Mouse (Mus musculus) liver, embryonic 12.5 days (tissue): ENCODE measurements around the gene S100a11. TPM values are rescaled to one million over a fixed set of nuclear protein-coding genes. Genes with fewer than 3 reads are reported as not detected.

Source experiments
- ATAC-seq: fragments of 200-750 bp; cut with Nextera tagmentation; 2 replicates; pipeline ENCODE4 v1.8.0; 2017; ENCODE audit warnings: moderate number of reproducible peaks, mild to moderate bottlenecking, moderate library complexity
- H3K27ac ChIP-seq: fragments of 300-500 bp; sonication (generic); 2 replicates; pipeline ENCODE4 v1.5.1; 2016; ENCODE audit warnings: mild to moderate bottlenecking
- H3K27me3 ChIP-seq: fragments of 300-500 bp; sonication (generic); replicated peaks from 2 replicates; pipeline ENCODE4 v1.6.1; 2016; ENCODE audit warnings: mild to moderate bottlenecking, moderate library complexity
- H3K36me3 ChIP-seq: fragments of 300-500 bp; sonication (generic); 2 replicates; pipeline ENCODE4 v1.6.1; 2016; ENCODE audit warnings: mild to moderate bottlenecking, moderate library complexity
- H3K4me1 ChIP-seq: fragments of 300-500 bp; sonication (generic); 2 replicates; pipeline ENCODE4 v1.6.1; 2016
- H3K4me2 ChIP-seq: fragments of 300-500 bp; sonication (generic); 2 replicates; pipeline ENCODE4 v1.6.1; 2016; ENCODE audit warnings: mild to moderate bottlenecking, moderate library complexity
- H3K4me3 ChIP-seq: fragments of 300-500 bp; sonication (generic); 2 replicates; pipeline ENCODE4 v1.5.1; 2016; ENCODE audit warnings: mild to moderate bottlenecking, moderate library complexity
- H3K9ac ChIP-seq: fragments of 300-500 bp; sonication (generic); 2 replicates; pipeline ENCODE4 v1.6.1; 2016; ENCODE audit warnings: mild to moderate bottlenecking, moderate library complexity
- H3K9me3 ChIP-seq: fragments of 300-500 bp; sonication (generic); replicated peaks from 2 replicates; pipeline ENCODE4 v1.6.1; 2016; ENCODE audit warnings: mild to moderate bottlenecking, moderate library complexity
- WGBS: fragments of 180-500 bp; shearing (Covaris S2); methylation state at CpG from one replicate; pipeline ENCODE4 v1.1.7; 2016; ENCODE audit not compliant: insufficient replicate concordance; 5-methylcytosine and 5-hydroxymethylcytosine counted together
- polyA plus RNA-seq: library from polyadenylated mRNA; unstranded; fragments of >200 nt; fragmentation: Nextera tagmentation; extraction: Ambion mirVana; gene quantifications from 2 replicates; pipeline ENCODE4 v1.2.1, GENCODE M21; 2016

S100a11 gene
- polyA plus RNA-seq, 1 experiment from 2014 or later = 158 TPM

- H3K4me1 ChIP-seq = peaks cover 44% of the 10 kb centered on the region
- WGBS = 77% methylated on average over 2 of the region's 2 CpGs
- no peak for ATAC-seq
- H3K36me3 ChIP-seq = no peaks in the 10 kb centered on the region
- no peak overlapping the region for H3K4me2 ChIP-seq
- no peak overlapping the region for H3K4me3 ChIP-seq
- no peak overlapping the region for H3K9ac ChIP-seq
- H3K27me3 ChIP-seq = peaks cover 4% of the 10 kb centered on the region
- no peak overlapping the region for H3K27ac ChIP-seq
- H3K9me3 ChIP-seq = no peaks in the 10 kb centered on the region
These were observed 33.0 kb downstream of the S100a11 start for GRCm38 (mm10) chr3:93553311-93553710.

GRCm38 (mm10) chr3:93553765-93554378, 33.6 kb downstream of the S100a11 start:
- H3K27ac ChIP-seq = no peak overlapping the region
- H3K4me1 ChIP-seq = peaks cover 40% of the 10 kb centered on the region
- H3K4me3 ChIP-seq = no peak overlapping the region
- WGBS = 55% methylated on average over 9 of the region's 9 CpGs
- peaks cover 4% of the 10 kb centered on the region for H3K27me3 ChIP-seq
- H3K9me3 ChIP-seq = no peaks in the 10 kb centered on the region
- H3K4me2 ChIP-seq = peak overlapping the region; percentile 83; the same call in 1 of the 2 replicates
- no peak for ATAC-seq
- H3K36me3 ChIP-seq = no peaks in the 10 kb centered on the region
- no peak overlapping the region for H3K9ac ChIP-seq

GRCm38 (mm10) chr3:93554379-93554980, 34.2 kb downstream of the S100a11 start:
- H3K9ac ChIP-seq = peak overlapping the region; percentile 39; the same call in 1 of the 2 replicates
- 12% methylated on average over 13 of the region's 13 CpGs for WGBS
- H3K4me1 ChIP-seq = peaks cover 38% of the 10 kb centered on the region
- H3K27ac ChIP-seq = no peak overlapping the region
- H3K4me3 ChIP-seq = peak overlapping the region; percentile 59
- no peaks in the 10 kb centered on the region for H3K36me3 ChIP-seq
- no peak for ATAC-seq
- no peaks in the 10 kb centered on the region for H3K9me3 ChIP-seq
- H3K4me2 ChIP-seq = peak overlapping the region; percentile 83
- H3K27me3 ChIP-seq = peaks cover 4% of the 10 kb centered on the region

- Histone ChIP-seq H3K27me3 (peaks cover 4% of the 10 kb centered on the region), H3K4me3 (peak within 1 kb of the TSS; percentile 59), H3K4me1 (peaks cover 32% of the 10 kb centered on the region), H3K36me3 (no peaks in the 10 kb centered on the region), H3K27ac (peak within 1 kb of the TSS; percentile 50; the same call in 1 of the 2 replicates), H3K9me3 (no peaks in the 10 kb centered on the region), H3K4me2 (peak within 1 kb of the TSS; percentile 83), H3K9ac (peak within 1 kb of the TSS; percentile 65)
- WGBS = under 1% methylated on average over 36 of the region's 39 CpGs
- peak; percentile 84 for ATAC-seq
These were observed 34.9 kb downstream of the S100a11 start, which contains the start of gene S100a10 for GRCm38 (mm10) chr3:93554981-93555877. S100a10 (plus strand) TSS chr3:93555080.

GRCm38 (mm10) chr3:93555878-93556254, 35.6 kb downstream of the S100a11 start:
- H3K27ac ChIP-seq = peak overlapping the region; percentile 17; the same call in 1 of the 2 replicates
- whole genome bisulfite sequencing = 0% methylated on average over 2 of the region's 2 CpGs
- ATAC-seq = peak; percentile 62

GRCm38 (mm10) chr3:93556599-93556998, 36.3 kb downstream of the S100a11 start:
- Histone ChIP-seq H3K9me3 (no peaks in the 10 kb centered on the region), H3K27ac (no peak overlapping the region), H3K4me2 (peak overlapping the region; percentile 83), H3K4me1 (peaks cover 31% of the 10 kb centered on the region), H3K9ac (no peak overlapping the region), H3K4me3 (peak overlapping the region; percentile 59), H3K27me3 (peaks cover 4% of the 10 kb centered on the region), H3K36me3 (peaks cover 6% of the 10 kb centered on the region; the same call in 1 of the 2 replicates)
- no peak for ATAC-seq
- 45% methylated on average over 1 of the region's 1 CpGs for WGBS

More at GRCm38 (mm10) chr3:93555878-93556254, 35.6 kb downstream of the S100a11 start:
- Histone ChIP-seq H3K4me3 (peak overlapping the region; percentile 59), H3K9ac (peak overlapping the region; percentile 65; the same call in 1 of the 2 replicates), H3K27me3 (peaks cover 4% of the 10 kb centered on the region), H3K36me3 (peaks cover under 1% of the 10 kb centered on the region; the same call in 1 of the 2 replicates), H3K4me1 (peaks cover 31% of the 10 kb centered on the region), H3K9me3 (no peaks in the 10 kb centered on the region), H3K4me2 (peak overlapping the region; percentile 83)

- Histone ChIP-seq H3K4me3 (no peak overlapping the region), H3K4me1 (peaks cover 31% of the 10 kb centered on the region), H3K36me3 (peaks cover 6% of the 10 kb centered on the region; the same call in 1 of the 2 replicates), H3K4me2 (no peak overlapping the region), H3K27ac (no peak overlapping the region), H3K27me3 (peaks cover 4% of the 10 kb centered on the region), H3K9me3 (no peaks in the 10 kb centered on the region), H3K9ac (no peak overlapping the region)
- WGBS = 55% methylated on average over 4 of the region's 4 CpGs
- ATAC-seq = no peak
These were observed 37.2 kb downstream of the S100a11 start for GRCm38 (mm10) chr3:93557471-93557870.

GRCm38 (mm10) chr3:93559961-93560360, 39.7 kb downstream of the S100a11 start:
- H3K4me1 ChIP-seq = peaks cover 18% of the 10 kb centered on the region
- H3K27ac ChIP-seq = no peak overlapping the region
- H3K4me3 ChIP-seq = no peak overlapping the region
- H3K9me3 ChIP-seq = no peaks in the 10 kb centered on the region
- peaks cover 4% of the 10 kb centered on the region for H3K27me3 ChIP-seq
- no peak overlapping the region for H3K4me2 ChIP-seq
- no peak for ATAC-seq
- peaks cover 11% of the 10 kb centered on the region; the same call in 1 of the 2 replicates for H3K36me3 ChIP-seq
- 72% methylated on average over 6 of the region's 6 CpGs for WGBS
- H3K9ac ChIP-seq = no peak overlapping the region

GRCm38 (mm10) chr3:93562372-93562771, 42.1 kb downstream of the S100a11 start:
- H3K9me3 ChIP-seq = no peaks in the 10 kb centered on the region
- no peak overlapping the region for H3K27ac ChIP-seq
- H3K4me2 ChIP-seq = no peak overlapping the region
- no peak for ATAC-seq
- no peak overlapping the region for H3K4me3 ChIP-seq
- H3K4me1 ChIP-seq = no peaks in the 10 kb centered on the region
- peaks cover 11% of the 10 kb centered on the region; the same call in 1 of the 2 replicates for H3K36me3 ChIP-seq
- WGBS = 77% methylated on average over 2 of the region's 2 CpGs
- H3K9ac ChIP-seq = no peak overlapping the region
- no peaks in the 10 kb centered on the region for H3K27me3 ChIP-seq

- WGBS = 81% methylated on average over 4 of the region's 4 CpGs
- no peak overlapping the region for H3K27ac ChIP-seq
- no peak overlapping the region for H3K4me3 ChIP-seq
- H3K27me3 ChIP-seq = no peaks in the 10 kb centered on the region
- no peak for ATAC-seq
- H3K9me3 ChIP-seq = no peaks in the 10 kb centered on the region
- H3K4me1 ChIP-seq = no peaks in the 10 kb centered on the region
- no peak overlapping the region for H3K4me2 ChIP-seq
- H3K36me3 ChIP-seq = peaks cover 11% of the 10 kb centered on the region; the same call in 1 of the 2 replicates
- H3K9ac ChIP-seq = no peak overlapping the region
These were observed 42.9 kb downstream of the S100a11 start for GRCm38 (mm10) chr3:93563216-93563615.

GRCm38 (mm10) chr3:93566892-93567291, 46.6 kb downstream of the S100a11 start:
- no peak for ATAC-seq
- Histone ChIP-seq H3K36me3 (0 out of 2 replicates have a peak, but pooled peaks cover 6% of the 10 kb centered on the region), H3K9me3 (no peaks in the 10 kb centered on the region), H3K4me1 (no peaks in the 10 kb centered on the region), H3K27me3 (no peaks in the 10 kb centered on the region), H3K9ac (no peak overlapping the region), H3K27ac (no peak overlapping the region), H3K4me3 (no peak overlapping the region), H3K4me2 (no peak overlapping the region)
- 55% methylated on average over 3 of the region's 3 CpGs for WGBS
